Mouse (Mus musculus) stomach, postnatal 0 days (tissue): Measurements from ENCODE around the gene Rbmxl1. TPM values are rescaled to one million over a fixed set of nuclear protein-coding genes. Genes with fewer than 3 reads are reported as not detected.

ENCODE experiments used
- ATAC-seq: fragments of 200-750 bp; cut with Nextera tagmentation; 2 replicates; pipeline ENCODE4 v1.8.0; 2017; ENCODE audit not compliant: low FRiP score, low TSS enrichment
- DNase-seq: peaks from one replicate; pipeline ENCODE4 v3.0.0-alpha.2; 2016; ENCODE audit warnings: low spot score
- H3K27ac ChIP-seq: fragments of 300-500 bp; sonication (generic); replicated peaks from 2 replicates; pipeline ENCODE4 v1.5.1; 2014; ENCODE audit warnings: mild to moderate bottlenecking, control low read depth
- H3K27me3 ChIP-seq: fragments of 300-500 bp; sonication (generic); 2 replicates; pipeline ENCODE4 v1.6.1; 2014; ENCODE audit warnings: low read length; ENCODE audit not compliant: control insufficient read depth, insufficient read depth
- H3K36me3 ChIP-seq: fragments of 300-500 bp; sonication (generic); 2 replicates; pipeline ENCODE4 v1.6.1; 2014; ENCODE audit warnings: low read length, mixed read lengths; ENCODE audit not compliant: control insufficient read depth, insufficient read depth
- H3K4me1 ChIP-seq: fragments of 300-500 bp; sonication (generic); replicated peaks from 2 replicates; pipeline ENCODE4 v1.6.1; 2014; ENCODE audit warnings: antibody characterized with exemption; ENCODE audit not compliant: control insufficient read depth, insufficient read depth
- H3K4me2 ChIP-seq: fragments of 300-500 bp; sonication (generic); replicated peaks from 2 replicates; pipeline ENCODE4 v1.6.1; 2014; ENCODE audit warnings: low read depth, mild to moderate bottlenecking, control low read depth, moderate library complexity
- H3K4me3 ChIP-seq: fragments of 300-500 bp; sonication (generic); 2 replicates; pipeline ENCODE4 v1.5.1; 2014; ENCODE audit warnings: low read depth, low read length, control low read depth
- H3K9ac ChIP-seq: fragments of 300-500 bp; sonication (generic); 2 replicates; pipeline ENCODE4 v1.6.1; 2014; ENCODE audit warnings: mild to moderate bottlenecking, low read length, control low read depth, mixed read lengths
- H3K9me3 ChIP-seq: fragments of 300-500 bp; sonication (generic); 2 replicates; pipeline ENCODE4 v1.6.1; 2016; ENCODE audit warnings: low read length; ENCODE audit not compliant: control insufficient read depth
- CTCF ChIP-seq: IDR thresholded peaks from 2 replicates; pipeline ENCODE4 v1.5.1; 2016; ENCODE audit warnings: antibody characterized with exemption, low read depth, mild to moderate bottlenecking, moderate library complexity
- EP300 ChIP-seq: optimal IDR thresholded peaks from 2 replicates; pipeline ENCODE3; 2016; ENCODE audit warnings: antibody characterized with exemption
- WGBS: fragments of 180-500 bp; shearing (Covaris S2); extraction: QIAGEN DNeasy Blood & Tissue Kit; methylation state at CpG from one replicate; pipeline ENCODE4 v1.1.7; 2014; 5-methylcytosine and 5-hydroxymethylcytosine counted together
- polyA plus RNA-seq: library from polyadenylated mRNA; unstranded; fragments of >200 nt; fragmentation: Nextera tagmentation; extraction: Ambion mirVana; gene quantifications from 2 replicates; pipeline ENCODE4 v1.2.1, GENCODE M21; 2015

Rbmxl1 gene
- polyA plus RNA-seq, 1 experiment from 2014 or later: 78.6 TPM

DNA sequence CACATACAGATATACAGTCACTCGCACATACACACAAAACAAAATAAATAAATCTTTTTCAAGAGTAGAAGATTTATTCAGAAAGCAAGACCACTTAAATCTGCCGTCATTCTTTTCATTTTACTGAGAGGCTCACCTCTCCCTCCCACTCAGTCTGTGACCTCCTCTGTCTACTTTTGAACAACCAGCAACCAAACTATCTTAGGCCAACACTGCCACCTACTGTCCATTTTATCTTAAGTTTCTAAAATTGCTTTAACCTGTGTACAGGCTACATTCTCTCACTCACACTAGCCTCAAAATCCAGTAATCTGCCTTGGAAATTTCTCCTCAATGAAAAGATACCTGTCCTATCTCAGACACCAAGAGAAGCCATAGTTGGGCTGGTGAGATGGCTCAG, 40.8 kb downstream of the Rbmxl1 start:
- WGBS: 91% methylated on average over 2 of the region's 2 CpGs
- no peak overlapping the region for H3K4me3 ChIP-seq
- H3K9me3 ChIP-seq: no peaks in the 10 kb centered on the region
- H3K9ac ChIP-seq: no peak overlapping the region
- no peak for TF ChIP-seq EP300
- TF ChIP-seq CTCF: peak; percentile 14; the same call in 1 of the 2 replicates
- no peaks in the 10 kb centered on the region for H3K27me3 ChIP-seq
- ATAC-seq (no peak), DNase-seq (no peak)
- no peak overlapping the region for H3K27ac ChIP-seq
- no peak overlapping the region for H3K4me2 ChIP-seq
- H3K36me3 ChIP-seq: no peaks in the 10 kb centered on the region
- H3K4me1 ChIP-seq: no peaks in the 10 kb centered on the region

- H3K4me3 ChIP-seq: no peak overlapping the region
- no peaks in the 10 kb centered on the region for H3K27me3 ChIP-seq
- no peak overlapping the region for H3K27ac ChIP-seq
- no peaks in the 10 kb centered on the region for H3K9me3 ChIP-seq
- DNase-seq (no peak), ATAC-seq (no peak)
- no peak for TF ChIP-seq CTCF
- 58% methylated on average over 2 of the region's 2 CpGs for WGBS
- no peaks in the 10 kb centered on the region for H3K4me1 ChIP-seq
- H3K4me2 ChIP-seq: no peak overlapping the region
- H3K36me3 ChIP-seq: no peaks in the 10 kb centered on the region
- H3K9ac ChIP-seq: no peak overlapping the region
Measured at GRCm38 (mm10) chr8:78463941-78464340, 44.8 kb downstream of the Rbmxl1 start.

GRCm38 (mm10) chr8:78456441-78456840, 52.3 kb downstream of the Rbmxl1 start:
- H3K4me1 ChIP-seq: no peaks in the 10 kb centered on the region
- DNase-seq (no peak), ATAC-seq (no peak)
- TF ChIP-seq EP300: no peak
- TF ChIP-seq CTCF: no peak
- no peaks in the 10 kb centered on the region for H3K27me3 ChIP-seq
- H3K9me3 ChIP-seq: no peaks in the 10 kb centered on the region
- no peak overlapping the region for H3K27ac ChIP-seq
- no peak overlapping the region for H3K9ac ChIP-seq
- H3K36me3 ChIP-seq: no peaks in the 10 kb centered on the region
- H3K4me2 ChIP-seq: no peak overlapping the region
- WGBS: 81% methylated on average over 3 of the region's 3 CpGs
- H3K4me3 ChIP-seq: no peak overlapping the region

Other genes with a start within 250 kb of the Rbmxl1 start
- gene Pou4f2, start 72.3 kb downstream of the Rbmxl1 start, polyA plus RNA-seq: not detected in 2 replicates
- gene Slc10a7, start 448 bp upstream of the Rbmxl1 start, polyA plus RNA-seq: 11.3 and 11.4 TPM in 2 replicates